ENCODE assay signal across 24 mouse cellular contexts in genomic region chr11:47247703-47248344, GRCm38 (mm10).
DNase-seq lines count a peak whose midpoint lies in the region; ATAC-seq and TF ChIP-seq lines count a peak whose summit lies in the region.
"Had no signal": no experiment of that assay in that cellular context is flagged by ENCODE, and none has a peak within 500 bp of the region (broad histone marks: within the 10 kb centered on the region; RNA-seq: fewer than 3 reads in every experiment).

No protein-coding gene starts in this region.

- ATAC-seq in forebrain, embryonic 14.5 days = peak; percentile 37; the same call in 1 of the 2 replicates
- ATAC-seq in hindbrain, embryonic 12.5 days (ENCODE audit: low FRiP score) = peak; percentile 32; the same call in 1 of the 2 replicates
- ATAC-seq in hindbrain, embryonic 13.5 days (ENCODE audit: low FRiP score) = no peak
- peak; percentile 11; the same call in 1 of the 2 replicates for ATAC-seq in neural tube, embryonic 13.5 days (ENCODE audit: low read depth)
- no peak for ATAC-seq in neural tube, embryonic 15.5 days (ENCODE audit: low FRiP score)
- ATAC-seq in lung, postnatal 0 days = no peak
- ATAC-seq: CD4-positive, CD25-positive, alpha-beta regulatory T cell, adult 4 months; intestine, embryonic 16.5 days; liver, embryonic 12.5 days; liver, postnatal 0 days had no signal

- no peaks in the 10 kb centered on the region for H3K9me3 ChIP-seq in forebrain, embryonic 14.5 days (replicated peaks; ENCODE audit: control insufficient read depth, low read length)
- no peaks in the 10 kb centered on the region for H3K9me3 ChIP-seq in forebrain, embryonic 10.5 days
- H3K9me3 ChIP-seq in hindbrain, embryonic 12.5 days (replicated peaks) = no peaks in the 10 kb centered on the region
- no peaks in the 10 kb centered on the region for H3K9me3 ChIP-seq in hindbrain, embryonic 13.5 days
- H3K9me3 ChIP-seq in neural tube, embryonic 13.5 days = no peaks in the 10 kb centered on the region
- H3K9me3 ChIP-seq in neural tube, embryonic 15.5 days (replicated peaks) = no peaks in the 10 kb centered on the region
- no peaks in the 10 kb centered on the region for H3K9me3 ChIP-seq in lung, postnatal 0 days (ENCODE audit: low read length)
- H3K9me3 ChIP-seq: heart, embryonic 12.5 days; liver, embryonic 12.5 days had no signal

- no peak overlapping the region for H3K4me3 ChIP-seq in forebrain, embryonic 14.5 days (ENCODE audit: low read depth, low read length)
- H3K4me3 ChIP-seq in forebrain, embryonic 10.5 days = no peak overlapping the region
- no peak overlapping the region for H3K4me3 ChIP-seq in hindbrain, embryonic 12.5 days
- H3K4me3 ChIP-seq in hindbrain, embryonic 13.5 days = no peak overlapping the region
- H3K4me3 ChIP-seq in neural tube, embryonic 13.5 days = no peak overlapping the region
- no peak overlapping the region for H3K4me3 ChIP-seq in neural tube, embryonic 15.5 days (replicated peaks)
- no peak overlapping the region for H3K4me3 ChIP-seq in lung, postnatal 0 days (ENCODE audit: low read depth, low read length)
- H3K4me3 ChIP-seq: erythroblast, embryonic 14.5 days; heart, adult 2 months; heart, embryonic 12.5 days; liver, embryonic 12.5 days; megakaryocyte, embryonic 14.5 days had no signal

- peaks cover 5% of the 10 kb centered on the region; the same call in 1 of the 2 replicates for H3K4me1 ChIP-seq in forebrain, embryonic 14.5 days (ENCODE audit: control insufficient read depth, insufficient read depth, low read length)
- peaks cover 23% of the 10 kb centered on the region; the same call in 1 of the 2 replicates for H3K4me1 ChIP-seq in forebrain, embryonic 10.5 days
- H3K4me1 ChIP-seq in hindbrain, embryonic 12.5 days = peaks cover 15% of the 10 kb centered on the region
- peaks cover 19% of the 10 kb centered on the region for H3K4me1 ChIP-seq in hindbrain, embryonic 13.5 days (replicated peaks)
- H3K4me1 ChIP-seq in neural tube, embryonic 13.5 days (replicated peaks) = peaks cover 24% of the 10 kb centered on the region; the same call in 1 of the 2 replicates
- peaks cover 15% of the 10 kb centered on the region for H3K4me1 ChIP-seq in neural tube, embryonic 15.5 days
- no peaks in the 10 kb centered on the region for H3K4me1 ChIP-seq in lung, postnatal 0 days (ENCODE audit: insufficient read depth, low read depth, low read length)
- H3K4me1 ChIP-seq: heart, embryonic 12.5 days; liver, embryonic 12.5 days had no signal

- TF ChIP-seq CTCF in lung, postnatal 0 days (IDR thresholded peaks at IDR 0.05) = no peak

- H3K27me3 ChIP-seq in forebrain, embryonic 14.5 days (replicated peaks; ENCODE audit: control insufficient read depth, insufficient read depth, low read length) = no peaks in the 10 kb centered on the region
- no peaks in the 10 kb centered on the region for H3K27me3 ChIP-seq in forebrain, embryonic 10.5 days (ENCODE audit: poor library complexity, severe bottlenecking)
- no peaks in the 10 kb centered on the region for H3K27me3 ChIP-seq in hindbrain, embryonic 12.5 days
- H3K27me3 ChIP-seq in hindbrain, embryonic 13.5 days = no peaks in the 10 kb centered on the region
- no peaks in the 10 kb centered on the region for H3K27me3 ChIP-seq in neural tube, embryonic 13.5 days
- no peaks in the 10 kb centered on the region for H3K27me3 ChIP-seq in neural tube, embryonic 15.5 days (replicated peaks)
- H3K27me3 ChIP-seq in lung, postnatal 0 days (replicated peaks; ENCODE audit: insufficient read depth, low read length) = no peaks in the 10 kb centered on the region
- H3K27me3 ChIP-seq: heart, embryonic 12.5 days; liver, embryonic 12.5 days; megakaryocyte, embryonic 14.5 days had no signal

- no peak for TF ChIP-seq EP300 in lung, postnatal 0 days (IDR thresholded peaks at IDR 0.05)

- H3K9ac ChIP-seq in forebrain, embryonic 14.5 days (ENCODE audit: low read length) = no peak overlapping the region
- H3K9ac ChIP-seq in hindbrain, embryonic 12.5 days = no peak overlapping the region
- H3K9ac ChIP-seq in hindbrain, embryonic 13.5 days = no peak overlapping the region
- H3K9ac ChIP-seq in neural tube, embryonic 13.5 days = no peak overlapping the region
- no peak overlapping the region for H3K9ac ChIP-seq in neural tube, embryonic 15.5 days (replicated peaks)
- no peak overlapping the region for H3K9ac ChIP-seq in lung, postnatal 0 days (replicated peaks; ENCODE audit: low read depth)
- H3K9ac ChIP-seq: heart, embryonic 12.5 days; liver, embryonic 12.5 days; liver, postnatal 0 days had no signal

- DNase-seq in forebrain, embryonic 14.5 days (ENCODE audit: low spot score) = no peak
- DNase-seq in forebrain, embryonic 10.5 days (ENCODE audit: extremely low spot score, low spot score) = no peak
- no peak for DNase-seq in lung, postnatal 0 days (ENCODE audit: low spot score)
- DNase-seq: adrenal gland, postnatal 14 days; gastrocnemius, postnatal 36 days; heart, adult 2 months; kidney, adult 8-10 months; kidney, postnatal 10 days; left cerebral cortex, postnatal 4 days; liver, postnatal 0 days; lung, postnatal 4 days; right cerebral cortex, postnatal 4 days; thymus, postnatal 4 days had no signal

- H3K4me2 ChIP-seq in forebrain, embryonic 14.5 days (ENCODE audit: low read length) = no peak overlapping the region
- H3K4me2 ChIP-seq in hindbrain, embryonic 12.5 days (replicated peaks) = no peak overlapping the region
- no peak overlapping the region for H3K4me2 ChIP-seq in hindbrain, embryonic 13.5 days
- H3K4me2 ChIP-seq in neural tube, embryonic 13.5 days = no peak overlapping the region
- H3K4me2 ChIP-seq in neural tube, embryonic 15.5 days = no peak overlapping the region
- H3K4me2 ChIP-seq in lung, postnatal 0 days (replicated peaks; ENCODE audit: low read depth, low read length) = no peak overlapping the region
- H3K4me2 ChIP-seq: heart, embryonic 12.5 days; liver, embryonic 12.5 days had no signal

- H3K27ac ChIP-seq in forebrain, embryonic 14.5 days (ENCODE audit: low read depth, low read length) = no peak overlapping the region
- no peak overlapping the region for H3K27ac ChIP-seq in forebrain, embryonic 10.5 days
- no peak overlapping the region for H3K27ac ChIP-seq in hindbrain, embryonic 12.5 days
- H3K27ac ChIP-seq in hindbrain, embryonic 13.5 days = no peak overlapping the region
- H3K27ac ChIP-seq in neural tube, embryonic 13.5 days (replicated peaks) = no peak overlapping the region
- no peak overlapping the region for H3K27ac ChIP-seq in neural tube, embryonic 15.5 days (replicated peaks)
- no peak overlapping the region for H3K27ac ChIP-seq in lung, postnatal 0 days (ENCODE audit: low read length)
- H3K27ac ChIP-seq: heart, adult 2 months; liver, embryonic 12.5 days; stomach, postnatal 0 days had no signal

- H3K36me3 ChIP-seq in forebrain, embryonic 14.5 days (ENCODE audit: control insufficient read depth, insufficient read depth, low read length) = no peaks in the 10 kb centered on the region
- no peaks in the 10 kb centered on the region for H3K36me3 ChIP-seq in forebrain, embryonic 10.5 days (replicated peaks)
- no peaks in the 10 kb centered on the region for H3K36me3 ChIP-seq in hindbrain, embryonic 12.5 days
- no peaks in the 10 kb centered on the region for H3K36me3 ChIP-seq in hindbrain, embryonic 13.5 days
- no peaks in the 10 kb centered on the region for H3K36me3 ChIP-seq in neural tube, embryonic 13.5 days
- H3K36me3 ChIP-seq in neural tube, embryonic 15.5 days = no peaks in the 10 kb centered on the region
- H3K36me3 ChIP-seq in lung, postnatal 0 days (ENCODE audit: insufficient read depth, low read length) = no peaks in the 10 kb centered on the region
- H3K36me3 ChIP-seq: heart, embryonic 12.5 days; liver, embryonic 12.5 days had no signal

- 40% methylated on average over 8 of the region's 8 CpGs for WGBS in forebrain, embryonic 14.5 days
- 89% methylated on average over 8 of the region's 8 CpGs for WGBS in forebrain, embryonic 10.5 days
- WGBS in hindbrain, embryonic 12.5 days = 74% methylated on average over 8 of the region's 8 CpGs
- WGBS in hindbrain, embryonic 13.5 days = 69% methylated on average over 8 of the region's 8 CpGs
- whole genome bisulfite sequencing in neural tube, embryonic 13.5 days = 73% methylated on average over 8 of the region's 8 CpGs
- 65% methylated on average over 8 of the region's 8 CpGs for WGBS in neural tube, embryonic 15.5 days
- 84% methylated on average over 8 of the region's 8 CpGs for WGBS in lung, postnatal 0 days

Comparison
In these comparisons a context has a peak if more than half of its experiments do, and no peak if none do; other contexts are left out.
1. ATAC-seq: peak in forebrain, embryonic 14.5 days (single experiment), hindbrain, embryonic 12.5 days (single experiment) and neural tube, embryonic 13.5 days (single experiment); none in hindbrain, embryonic 13.5 days (single experiment), neural tube, embryonic 15.5 days (single experiment) and lung, postnatal 0 days (single experiment).